Mouse (Mus musculus) urinary bladder, postnatal 10 days (tissue): ENCODE measurements around the gene Klra8.
"Not testable (repeated sequence)": the region's sequence is repeated elsewhere in the genome, so short reads cannot be mapped to it uniquely, and the experiment has no call there.

Experiments
- DNase-seq: peaks from one replicate; pipeline ENCODE4 v3.0.0; 2022; ENCODE audit warnings: low spot score

Gene Klra8

DNA sequence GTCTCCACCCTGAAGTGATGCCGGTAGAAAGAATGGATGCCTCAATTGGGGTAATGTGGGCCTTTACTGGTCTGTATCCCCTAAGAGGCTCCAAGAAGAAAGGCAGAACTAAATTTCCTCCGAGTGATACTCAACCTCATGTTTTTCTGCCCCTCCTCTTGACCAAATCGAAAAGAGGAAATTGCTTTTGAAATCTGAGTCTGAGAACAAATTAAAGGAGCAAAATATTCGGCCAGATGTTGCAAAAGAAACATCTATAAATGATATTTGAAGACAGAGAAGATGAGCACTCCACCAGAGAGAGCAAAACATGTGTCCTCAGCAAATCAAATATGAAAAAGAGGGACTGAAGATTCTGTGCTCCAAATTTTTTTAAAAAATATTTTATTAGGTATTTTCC lies at the start of gene Klra8:
Klra8 (minus strand) TSS at position 101 of the 400 bp plus-strand sequence.
- DNase-seq: not testable (repeated sequence)

DNA sequence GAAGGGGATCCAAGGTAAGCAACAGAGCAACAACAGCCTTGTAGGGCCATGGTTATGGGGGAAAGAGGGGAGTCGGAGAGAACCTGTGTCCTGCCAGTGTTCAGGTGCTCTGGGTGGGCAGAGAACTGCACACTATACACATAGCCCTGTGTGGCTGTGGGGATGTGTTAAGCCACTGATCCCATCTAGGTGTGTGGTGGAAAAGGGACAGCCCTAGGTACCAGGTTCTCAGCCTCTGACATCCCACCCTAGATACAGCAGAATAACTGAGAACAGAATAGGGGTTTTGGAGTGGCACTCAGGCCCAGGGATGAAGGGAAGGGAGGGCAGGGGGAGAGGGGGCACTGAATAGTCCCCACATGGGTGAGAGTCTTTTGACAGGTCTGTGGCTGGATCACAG lies 19.2 kb downstream of the Klra8 start:
- no peak for DNase-seq

DNA sequence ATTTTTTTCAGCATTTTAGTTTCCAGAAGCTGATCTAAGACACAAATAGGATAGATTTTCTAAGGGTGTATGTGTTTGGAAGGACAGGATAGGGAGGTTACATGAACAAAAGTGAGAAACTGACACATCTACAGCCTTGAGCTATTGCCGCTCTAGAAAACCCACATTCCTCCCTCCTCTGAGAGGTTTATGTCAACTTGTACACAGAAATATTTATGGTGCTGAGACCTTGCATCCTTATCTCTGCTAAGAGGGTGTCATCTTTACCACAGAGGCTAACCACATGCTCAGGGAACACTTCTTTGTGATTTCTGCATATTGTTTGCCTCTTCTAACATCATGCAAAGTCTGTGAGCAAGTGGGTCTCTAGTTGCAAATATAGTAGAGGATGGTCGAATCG lies 27.0 kb downstream of the Klra8 start:
- DNase-seq: not testable (repeated sequence)

DNA sequence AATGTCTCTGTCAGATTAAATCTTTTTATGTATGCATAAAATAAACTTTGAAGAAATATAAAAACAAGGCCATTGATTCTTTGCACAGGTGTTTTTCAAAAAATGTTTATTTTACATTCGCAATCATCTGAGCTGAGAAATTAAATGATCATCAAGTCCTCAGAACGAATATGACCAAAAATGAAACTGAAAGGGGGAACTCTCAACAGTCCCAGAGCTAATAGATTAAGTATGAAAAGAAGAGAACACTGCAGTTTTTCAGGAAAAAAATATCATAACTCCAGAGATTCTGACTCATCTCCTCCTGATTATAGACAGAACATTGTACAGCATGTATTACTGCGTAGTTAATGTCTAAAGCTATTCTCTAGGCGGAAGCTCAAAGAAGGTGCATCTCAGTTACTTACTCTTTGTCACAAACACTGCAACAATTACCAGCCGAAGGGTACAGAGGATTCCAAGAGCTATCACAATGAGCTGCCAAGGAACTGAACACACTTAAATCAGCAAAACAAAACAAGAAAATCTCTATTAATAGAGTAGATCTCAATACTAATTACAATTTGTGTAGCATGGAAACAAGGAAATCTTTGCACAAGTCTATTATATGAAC lies 37.3 kb downstream of the Klra8 start:
- DNase-seq: no peak

DNA sequence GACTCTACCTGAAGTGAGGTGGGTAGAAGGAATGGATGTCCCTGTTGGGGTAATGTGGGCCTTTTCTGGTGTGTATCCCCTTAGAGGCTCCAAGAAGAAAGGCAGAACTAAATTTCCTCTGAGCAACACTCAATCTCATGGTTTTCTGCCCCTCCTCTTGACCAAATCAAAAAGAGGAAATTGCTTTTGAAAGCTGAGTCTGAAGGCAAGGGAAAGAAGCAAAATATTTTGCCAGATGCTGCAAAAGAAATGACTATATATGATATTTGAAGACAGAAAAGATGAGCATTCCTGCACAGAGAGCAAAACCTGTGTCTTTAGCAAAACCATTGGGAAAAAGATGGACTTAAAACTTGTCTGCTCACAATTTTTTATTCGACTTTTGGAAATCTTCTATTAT lies 62.5 kb downstream of the Klra8 start, which contains the start of gene Klra4:
Klra4 (minus strand) TSS at position 101 of the 400 bp plus-strand sequence.
- DNase-seq: not testable (repeated sequence)
